Mouse (Mus musculus): Measurements from ENCODE around the gene Frmd4b. TPM values are rescaled to one million over a fixed set of nuclear protein-coding genes. Genes with fewer than 3 reads are reported as not detected.

Gene Frmd4b
- total RNA-seq, 1 experiment: 2.1 TPM

- no peak for DNase-seq (ENCODE audit: low read depth, low spot score)
- H3K9me3 ChIP-seq (ENCODE audit: control insufficient read depth, insufficient read depth, low read depth, low read length): no peaks in the 10 kb centered on the region
- in situ Hi-C loops (cut with MboI; ENCODE audit: low sequenced_read_pairs in 2 of 2, unreplicated experiment in 2 of 2): no loop called here
- H3K4me3 ChIP-seq (ENCODE audit: insufficient read depth in 1 of 2, low read depth in 1 of 2, low read length in 2 of 2, poor library complexity in 1 of 2, severe bottlenecking in 1 of 2): peak overlapping the region; percentile 56 to 64
- no peaks in the 10 kb centered on the region for H3K36me3 ChIP-seq (ENCODE audit: control insufficient read depth, insufficient read depth, low read length, poor library complexity, severe bottlenecking)
- H3K4me1 ChIP-seq (ENCODE audit: control insufficient read depth in 2 of 2, insufficient read depth in 2 of 2, low read length in 2 of 2, poor library complexity in 1 of 2): no peaks in the 10 kb centered on the region; a peak in 1 of 4 replicates
- H3K27ac ChIP-seq (ENCODE audit: insufficient read depth, low read depth, low read length, poor library complexity, severe bottlenecking): no peak overlapping the region
- TF ChIP-seq MAFK (IDR thresholded peaks at IDR 0.05; ENCODE audit: insufficient read depth, low read depth, low read length) (no peak), ZNF384 (IDR thresholded peaks at IDR 0.05; ENCODE audit: low read depth, low read length) (no peak), HCFC1 (IDR thresholded peaks at IDR 0.05; ENCODE audit: borderline replicate concordance, insufficient read depth, low read length) (no peak), CHD2 (IDR thresholded peaks at IDR 0.05; ENCODE audit: low read depth, low read length) (no peak), ZC3H11A (IDR thresholded peaks at IDR 0.05; ENCODE audit: borderline replicate concordance, low read depth, low read length) (no peak)
- peak overlapping the region; percentile 27; the same call in 1 of the 2 replicates for H3K9ac ChIP-seq (ENCODE audit: insufficient read depth, low read depth, low read length, poor library complexity, severe bottlenecking)
Observed at GRCm38 (mm10) chr6:97487535-97488081, 129.7 kb downstream of the Frmd4b start.

GRCm38 (mm10) chr6:97486813-97487361, 130.5 kb downstream of the Frmd4b start:
- Histone ChIP-seq H3K9me3 (ENCODE audit: control insufficient read depth, insufficient read depth, low read depth, low read length) (no peaks in the 10 kb centered on the region), H3K4me3 (ENCODE audit: insufficient read depth in 1 of 2, low read depth in 1 of 2, low read length in 2 of 2, poor library complexity in 1 of 2, severe bottlenecking in 1 of 2) (peak overlapping the region in 1 of 2 experiments; percentile 56; a peak in 2 of 4 replicates), H3K9ac (ENCODE audit: insufficient read depth, low read depth, low read length, poor library complexity, severe bottlenecking) (no peak overlapping the region), H3K36me3 (ENCODE audit: control insufficient read depth, insufficient read depth, low read length, poor library complexity, severe bottlenecking) (no peaks in the 10 kb centered on the region), H3K4me1 (ENCODE audit: control insufficient read depth in 2 of 2, insufficient read depth in 2 of 2, low read length in 2 of 2, poor library complexity in 1 of 2) (no peaks in the 10 kb centered on the region; a peak in 1 of 4 replicates), H3K27ac (ENCODE audit: insufficient read depth, low read depth, low read length, poor library complexity, severe bottlenecking) (no peak overlapping the region)
- no peak for DNase-seq (ENCODE audit: low read depth, low spot score)
- in situ Hi-C loops (cut with MboI; ENCODE audit: low sequenced_read_pairs in 2 of 2, unreplicated experiment in 2 of 2): no loop called here
- no peak for TF ChIP-seq ZNF384 (IDR thresholded peaks at IDR 0.05; ENCODE audit: low read depth, low read length)
- no peak for TF ChIP-seq ZC3H11A (IDR thresholded peaks at IDR 0.05; ENCODE audit: borderline replicate concordance, low read depth, low read length)
- TF ChIP-seq CHD2 (IDR thresholded peaks at IDR 0.05; ENCODE audit: low read depth, low read length): no peak
- no peak for TF ChIP-seq MAFK (IDR thresholded peaks at IDR 0.05; ENCODE audit: insufficient read depth, low read depth, low read length)
- no peak for TF ChIP-seq HCFC1 (IDR thresholded peaks at IDR 0.05; ENCODE audit: borderline replicate concordance, insufficient read depth, low read length)

- no peak for DNase-seq (ENCODE audit: low read depth, low spot score)
- Histone ChIP-seq H3K27ac (ENCODE audit: insufficient read depth, low read depth, low read length, poor library complexity, severe bottlenecking) (no peak overlapping the region), H3K9ac (ENCODE audit: insufficient read depth, low read depth, low read length, poor library complexity, severe bottlenecking) (no peak overlapping the region), H3K4me3 (ENCODE audit: insufficient read depth in 1 of 2, low read depth in 1 of 2, low read length in 2 of 2, poor library complexity in 1 of 2, severe bottlenecking in 1 of 2) (no peak overlapping the region), H3K9me3 (ENCODE audit: control insufficient read depth, insufficient read depth, low read depth, low read length) (no peaks in the 10 kb centered on the region), H3K36me3 (ENCODE audit: control insufficient read depth, insufficient read depth, low read length, poor library complexity, severe bottlenecking) (no peaks in the 10 kb centered on the region), H3K4me1 (ENCODE audit: control insufficient read depth in 2 of 2, insufficient read depth in 2 of 2, low read length in 2 of 2, poor library complexity in 1 of 2) (no peaks in the 10 kb centered on the region; a peak in 1 of 4 replicates)
- TF ChIP-seq ZC3H11A (IDR thresholded peaks at IDR 0.05; ENCODE audit: borderline replicate concordance, low read depth, low read length): no peak
- no peak for TF ChIP-seq ZNF384 (IDR thresholded peaks at IDR 0.05; ENCODE audit: low read depth, low read length)
- TF ChIP-seq HCFC1 (IDR thresholded peaks at IDR 0.05; ENCODE audit: borderline replicate concordance, insufficient read depth, low read length): no peak
- TF ChIP-seq CHD2 (IDR thresholded peaks at IDR 0.05; ENCODE audit: low read depth, low read length): no peak
- no peak for TF ChIP-seq MAFK (IDR thresholded peaks at IDR 0.05; ENCODE audit: insufficient read depth, low read depth, low read length)
- in situ Hi-C loops (cut with MboI; ENCODE audit: low sequenced_read_pairs in 2 of 2, unreplicated experiment in 2 of 2): no loop called here
Observed at GRCm38 (mm10) chr6:97485886-97486386, 131.4 kb downstream of the Frmd4b start.

- Histone ChIP-seq H3K4me1 (ENCODE audit: control insufficient read depth in 2 of 2, insufficient read depth in 2 of 2, low read length in 2 of 2, poor library complexity in 1 of 2) (no peaks in the 10 kb centered on the region), H3K9me3 (ENCODE audit: control insufficient read depth, insufficient read depth, low read depth, low read length) (no peaks in the 10 kb centered on the region), H3K36me3 (ENCODE audit: control insufficient read depth, insufficient read depth, low read length, poor library complexity, severe bottlenecking) (no peaks in the 10 kb centered on the region), H3K4me3 (ENCODE audit: insufficient read depth in 1 of 2, low read depth in 1 of 2, low read length in 2 of 2, poor library complexity in 1 of 2, severe bottlenecking in 1 of 2) (no peak overlapping the region), H3K9ac (ENCODE audit: insufficient read depth, low read depth, low read length, poor library complexity, severe bottlenecking) (no peak overlapping the region), H3K27ac (ENCODE audit: insufficient read depth, low read depth, low read length, poor library complexity, severe bottlenecking) (no peak overlapping the region)
- no peak for DNase-seq (ENCODE audit: low read depth, low spot score)
- in situ Hi-C loops (cut with MboI; ENCODE audit: low sequenced_read_pairs in 2 of 2, unreplicated experiment in 2 of 2): no loop called here
- TF ChIP-seq MAFK (IDR thresholded peaks at IDR 0.05; ENCODE audit: insufficient read depth, low read depth, low read length) (no peak), CHD2 (IDR thresholded peaks at IDR 0.05; ENCODE audit: low read depth, low read length) (no peak)
Observed at GRCm38 (mm10) chr6:97481912-97482311, 135.4 kb downstream of the Frmd4b start.
